Mouse (Mus musculus) lung, embryonic 15.5 days (tissue): Measurements from ENCODE around the gene Bnc2. TPM values are rescaled to one million over a fixed set of nuclear protein-coding genes. Genes with fewer than 3 reads are reported as not detected.

ENCODE experiments used
- ATAC-seq: fragments of 200-750 bp; cut with Nextera tagmentation; 2 replicates; pipeline ENCODE4 v1.8.0; 2017; ENCODE audit warnings: moderate number of reproducible peaks, borderline replicate concordance; ENCODE audit not compliant: low FRiP score, low TSS enrichment; ENCODE audit errors: extremely low read depth
- H3K27ac ChIP-seq: fragments of 300-500 bp; sonication (generic); 2 replicates; pipeline ENCODE4 v1.5.1; 2015; ENCODE audit warnings: moderate library complexity, mild to moderate bottlenecking, inconsistent platforms
- H3K27me3 ChIP-seq: fragments of 300-500 bp; sonication (generic); 2 replicates; pipeline ENCODE4 v1.6.1; 2015; ENCODE audit warnings: inconsistent platforms
- H3K36me3 ChIP-seq: fragments of 300-500 bp; sonication (generic); 2 replicates; pipeline ENCODE4 v1.6.1; 2015; ENCODE audit warnings: inconsistent platforms
- H3K4me1 ChIP-seq: fragments of 300-500 bp; sonication (generic); 2 replicates; pipeline ENCODE4 v1.6.1; 2015; ENCODE audit warnings: inconsistent platforms
- H3K4me2 ChIP-seq: fragments of 300-500 bp; sonication (generic); 2 replicates; pipeline ENCODE4 v1.6.1; 2015; ENCODE audit warnings: inconsistent platforms, mild to moderate bottlenecking, moderate library complexity
- H3K4me3 ChIP-seq: fragments of 300-500 bp; sonication (generic); 2 replicates; pipeline ENCODE4 v1.5.1; 2015; ENCODE audit warnings: mild to moderate bottlenecking, inconsistent platforms
- H3K9ac ChIP-seq: fragments of 300-500 bp; sonication (generic); 2 replicates; pipeline ENCODE4 v1.6.1; 2015; ENCODE audit warnings: inconsistent platforms
- H3K9me3 ChIP-seq: fragments of 300-500 bp; sonication (generic); 2 replicates; pipeline ENCODE4 v1.6.1; 2016; ENCODE audit warnings: inconsistent platforms
- WGBS: fragments of 180-500 bp; shearing (Covaris S2); methylation state at CpG from one replicate; pipeline ENCODE4 v1.1.7; 2015; 5-methylcytosine and 5-hydroxymethylcytosine counted together
- polyA plus RNA-seq: library from polyadenylated mRNA; unstranded; fragments of >200 nt; fragmentation: Nextera tagmentation; extraction: Ambion mirVana; gene quantifications from 2 replicates; pipeline ENCODE4 v1.2.1, GENCODE M21; 2015

The Bnc2 gene
- polyA plus RNA-seq, 1 experiment from 2014 or later: 5.8 TPM

DNA sequence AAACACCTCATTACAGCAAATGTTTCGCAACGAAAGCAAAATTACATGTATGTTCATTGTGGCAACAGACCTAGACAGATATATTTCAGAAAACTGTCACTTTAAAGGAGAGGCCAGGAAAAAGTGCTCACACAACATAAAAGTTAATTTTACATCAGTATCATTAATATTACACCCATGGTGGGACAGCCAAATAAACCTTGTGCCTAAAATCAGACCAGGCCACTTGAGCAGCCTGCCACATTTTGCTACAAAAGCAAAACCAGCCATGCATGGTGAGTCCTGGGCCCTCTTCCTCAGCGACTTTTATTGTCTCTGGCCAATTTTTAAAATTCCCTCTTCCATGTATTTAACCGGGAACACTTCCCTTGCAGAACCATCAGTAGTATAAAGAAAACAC lies 221.5 kb downstream of the Bnc2 start:
- Histone ChIP-seq H3K4me2 (no peak overlapping the region), H3K27me3 (no peaks in the 10 kb centered on the region), H3K36me3 (no peaks in the 10 kb centered on the region), H3K9me3 (no peaks in the 10 kb centered on the region), H3K9ac (no peak overlapping the region), H3K27ac (no peak overlapping the region), H3K4me1 (peaks cover 13% of the 10 kb centered on the region), H3K4me3 (no peak overlapping the region)
- 78% methylated on average over 4 of the region's 4 CpGs for WGBS
- no peak for ATAC-seq

DNA sequence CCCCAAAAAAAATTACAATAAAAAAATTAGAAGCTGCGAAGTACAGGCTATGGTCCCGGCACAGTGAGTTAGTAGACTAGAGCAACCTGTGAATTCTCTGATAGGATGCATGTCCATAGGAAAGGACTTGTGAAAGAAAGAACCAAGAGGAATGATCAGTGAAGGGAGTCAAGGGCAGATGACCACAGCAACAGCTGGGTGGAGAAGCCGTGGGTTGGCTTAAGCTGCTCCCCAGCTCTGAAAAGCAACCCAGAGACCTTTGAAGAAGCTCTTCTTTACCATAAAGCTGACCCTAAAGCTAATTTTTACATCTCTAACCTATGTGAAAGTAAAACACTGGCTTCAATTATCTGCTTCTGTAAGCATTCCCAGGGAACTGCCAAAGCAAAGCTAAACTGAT lies 222.4 kb downstream of the Bnc2 start:
- no peak overlapping the region for H3K9ac ChIP-seq
- no peak overlapping the region for H3K27ac ChIP-seq
- no peaks in the 10 kb centered on the region for H3K9me3 ChIP-seq
- peaks cover 10% of the 10 kb centered on the region for H3K4me1 ChIP-seq
- no peak for ATAC-seq
- no peaks in the 10 kb centered on the region for H3K27me3 ChIP-seq
- 87% methylated on average over 3 of the region's 3 CpGs for WGBS
- no peak overlapping the region for H3K4me2 ChIP-seq
- H3K4me3 ChIP-seq: no peak overlapping the region
- H3K36me3 ChIP-seq: no peaks in the 10 kb centered on the region

DNA sequence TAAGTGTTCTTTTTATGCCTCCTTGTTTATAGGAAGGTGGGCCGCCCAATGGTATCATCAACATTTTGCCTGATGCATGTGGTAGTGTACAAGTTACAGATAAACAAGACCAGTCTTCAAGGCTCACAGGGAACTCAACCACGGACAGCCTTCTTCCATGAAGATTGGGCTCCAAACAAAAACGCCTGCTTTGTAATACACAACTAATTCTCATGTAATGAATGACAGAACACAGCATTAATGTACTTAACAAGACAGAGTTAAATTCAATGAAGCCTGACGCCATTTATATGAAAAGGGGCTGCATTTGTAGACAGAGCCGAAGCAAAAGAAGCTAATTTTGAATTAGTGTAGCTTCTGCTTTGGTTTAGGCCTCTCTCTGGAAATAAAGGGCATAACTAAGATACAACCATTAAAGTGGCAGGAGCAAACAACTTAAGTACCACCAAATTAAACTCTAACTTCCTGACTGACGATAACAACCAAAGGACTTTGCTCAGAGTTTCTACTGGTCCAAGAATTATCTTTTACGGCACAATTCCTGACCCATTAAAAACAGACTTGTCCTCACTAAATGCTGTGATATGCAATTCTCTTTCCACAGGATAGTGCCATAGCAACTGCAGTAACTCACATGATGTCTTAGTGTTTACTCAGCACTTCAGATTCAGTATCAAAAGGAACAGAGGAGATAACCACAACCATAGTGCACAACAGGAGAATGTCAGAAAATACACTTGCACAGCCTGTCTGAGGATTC lies 225.6 kb downstream of the Bnc2 start:
- no peaks in the 10 kb centered on the region for H3K4me1 ChIP-seq
- no peak overlapping the region for H3K4me2 ChIP-seq
- no peak for ATAC-seq
- H3K9ac ChIP-seq: no peak overlapping the region
- H3K4me3 ChIP-seq: no peak overlapping the region
- H3K27me3 ChIP-seq: no peaks in the 10 kb centered on the region
- no peaks in the 10 kb centered on the region for H3K9me3 ChIP-seq
- 63% methylated on average over 7 of the region's 7 CpGs for WGBS
- H3K27ac ChIP-seq: no peak overlapping the region
- no peaks in the 10 kb centered on the region for H3K36me3 ChIP-seq

DNA sequence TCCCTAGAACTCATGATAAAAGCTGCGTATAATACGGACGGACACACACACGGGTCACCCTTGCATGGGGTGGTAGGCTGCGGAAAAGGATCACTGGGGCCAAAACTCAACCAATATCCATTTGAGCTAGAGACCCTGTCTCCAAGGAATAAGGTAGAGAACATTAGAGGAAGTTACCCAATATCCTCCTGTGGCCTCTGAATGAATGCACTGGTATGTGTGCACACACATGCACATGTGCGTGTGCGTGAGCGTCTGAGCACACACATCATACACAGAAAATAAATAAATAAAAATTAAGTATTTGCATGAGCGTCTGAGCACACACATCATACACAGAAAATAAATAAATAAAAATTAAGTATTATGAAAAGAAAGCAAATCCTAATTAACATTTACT lies 241.8 kb downstream of the Bnc2 start:
- 96% methylated on average over 9 of the region's 9 CpGs for WGBS
- Histone ChIP-seq H3K9me3 (no peaks in the 10 kb centered on the region), H3K4me3 (no peak overlapping the region), H3K36me3 (no peaks in the 10 kb centered on the region), H3K9ac (no peak overlapping the region), H3K4me1 (no peaks in the 10 kb centered on the region), H3K27me3 (no peaks in the 10 kb centered on the region), H3K4me2 (no peak overlapping the region), H3K27ac (no peak overlapping the region)
- no peak for ATAC-seq

DNA sequence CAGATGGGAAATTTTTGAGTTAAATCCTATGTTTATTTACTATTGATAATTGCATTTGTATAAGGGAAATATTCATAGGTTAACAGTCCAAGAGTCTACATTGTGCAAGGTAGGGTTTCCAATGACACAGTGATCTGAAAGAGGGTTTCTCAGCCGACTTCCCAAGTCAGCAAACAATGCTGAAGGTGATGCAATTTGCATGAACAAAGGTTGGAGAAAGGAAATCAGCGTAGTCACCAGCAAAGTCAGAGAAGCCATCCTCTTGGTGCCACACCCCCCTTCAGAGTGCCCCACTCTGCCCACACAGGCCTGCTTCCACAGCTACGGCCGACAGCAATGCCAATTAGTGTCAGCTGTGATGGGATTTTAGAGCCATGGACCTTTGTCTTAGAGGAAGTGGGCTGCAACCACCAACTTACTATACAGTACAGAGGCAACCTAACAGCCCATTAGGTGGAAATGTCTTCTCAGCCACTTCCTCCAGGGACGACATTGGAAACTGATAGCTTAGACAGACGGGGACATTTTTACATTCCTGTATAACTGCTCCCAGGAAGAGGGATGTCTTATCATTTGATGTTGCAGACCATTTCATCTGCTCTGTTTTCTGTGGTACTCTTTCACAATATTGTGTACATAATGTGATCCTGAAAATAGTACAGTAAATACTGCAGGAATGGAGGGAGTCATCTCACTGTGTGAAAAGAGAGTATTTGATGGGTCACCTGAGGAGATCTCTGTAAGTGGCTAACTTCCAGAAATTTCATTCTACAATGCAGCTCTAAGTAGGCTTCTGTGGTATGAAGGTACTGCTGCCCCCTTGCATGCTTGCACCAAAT lies 243.2 kb downstream of the Bnc2 start:
- no peak overlapping the region for H3K27ac ChIP-seq
- no peaks in the 10 kb centered on the region for H3K27me3 ChIP-seq
- no peaks in the 10 kb centered on the region for H3K9me3 ChIP-seq
- ATAC-seq: no peak; the same call in 1 of the 2 replicates
- 0 out of 2 replicates have a peak, but pooled peaks cover 4% of the 10 kb centered on the region for H3K4me1 ChIP-seq
- H3K9ac ChIP-seq: no peak overlapping the region
- H3K36me3 ChIP-seq: no peaks in the 10 kb centered on the region
- WGBS: 49% methylated on average over 6 of the region's 6 CpGs
- H3K4me2 ChIP-seq: no peak overlapping the region
- no peak overlapping the region for H3K4me3 ChIP-seq

DNA sequence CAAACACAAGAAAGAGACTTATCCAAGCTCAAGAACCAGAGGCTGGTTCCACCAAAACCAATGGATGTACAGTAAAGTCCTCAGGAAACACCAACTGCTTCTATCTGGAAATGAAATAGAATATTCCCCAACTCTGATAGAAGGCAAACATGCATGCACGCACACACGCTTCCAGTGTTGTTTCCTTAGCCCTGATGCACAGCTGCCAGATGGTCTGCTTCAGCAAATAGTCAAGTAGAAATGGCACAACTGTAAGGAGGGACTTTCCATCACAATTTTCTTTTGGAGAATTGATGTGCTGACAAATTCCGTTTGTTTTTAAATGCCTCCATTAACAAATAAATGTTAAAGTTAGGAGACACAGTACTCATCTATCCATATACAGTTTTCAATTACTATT lies 247.1 kb downstream of the Bnc2 start:
- Histone ChIP-seq H3K27ac (no peak overlapping the region), H3K27me3 (no peaks in the 10 kb centered on the region), H3K36me3 (no peaks in the 10 kb centered on the region), H3K9ac (no peak overlapping the region), H3K9me3 (no peaks in the 10 kb centered on the region), H3K4me2 (no peak overlapping the region), H3K4me3 (no peak overlapping the region), H3K4me1 (0 out of 2 replicates have a peak, but pooled peaks cover 4% of the 10 kb centered on the region)
- WGBS: 45% methylated on average over 3 of the region's 3 CpGs
- no peak; the same call in 1 of the 2 replicates for ATAC-seq

DNA sequence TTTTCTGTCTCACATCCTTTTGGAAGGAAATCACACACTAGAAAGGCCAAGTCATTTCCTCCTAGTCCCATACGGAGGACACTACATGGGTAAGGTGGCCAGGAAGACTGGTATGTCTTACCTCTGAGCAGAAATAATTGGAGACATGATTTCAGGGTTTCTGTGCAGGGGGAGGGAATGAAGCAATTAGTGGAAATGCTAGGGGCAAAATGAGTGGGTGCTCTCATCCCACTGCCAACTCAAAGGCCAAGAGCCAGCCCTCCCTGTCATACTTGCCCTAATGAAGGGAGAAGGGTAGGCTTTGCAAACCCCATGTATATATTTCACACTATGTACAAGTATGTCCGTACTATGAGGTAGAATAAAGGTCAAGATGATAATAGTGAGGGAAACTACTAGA lies 263.6 kb downstream of the Bnc2 start:
- no peak overlapping the region for H3K9ac ChIP-seq
- H3K9me3 ChIP-seq: no peaks in the 10 kb centered on the region
- H3K4me2 ChIP-seq: no peak overlapping the region
- peaks cover 11% of the 10 kb centered on the region; the same call in 1 of the 2 replicates for H3K4me1 ChIP-seq
- no peak overlapping the region for H3K27ac ChIP-seq
- no peaks in the 10 kb centered on the region for H3K36me3 ChIP-seq
- no peak for ATAC-seq
- WGBS: 72% methylated on average over 2 of the region's 2 CpGs
- no peak overlapping the region for H3K4me3 ChIP-seq
- no peaks in the 10 kb centered on the region for H3K27me3 ChIP-seq

DNA sequence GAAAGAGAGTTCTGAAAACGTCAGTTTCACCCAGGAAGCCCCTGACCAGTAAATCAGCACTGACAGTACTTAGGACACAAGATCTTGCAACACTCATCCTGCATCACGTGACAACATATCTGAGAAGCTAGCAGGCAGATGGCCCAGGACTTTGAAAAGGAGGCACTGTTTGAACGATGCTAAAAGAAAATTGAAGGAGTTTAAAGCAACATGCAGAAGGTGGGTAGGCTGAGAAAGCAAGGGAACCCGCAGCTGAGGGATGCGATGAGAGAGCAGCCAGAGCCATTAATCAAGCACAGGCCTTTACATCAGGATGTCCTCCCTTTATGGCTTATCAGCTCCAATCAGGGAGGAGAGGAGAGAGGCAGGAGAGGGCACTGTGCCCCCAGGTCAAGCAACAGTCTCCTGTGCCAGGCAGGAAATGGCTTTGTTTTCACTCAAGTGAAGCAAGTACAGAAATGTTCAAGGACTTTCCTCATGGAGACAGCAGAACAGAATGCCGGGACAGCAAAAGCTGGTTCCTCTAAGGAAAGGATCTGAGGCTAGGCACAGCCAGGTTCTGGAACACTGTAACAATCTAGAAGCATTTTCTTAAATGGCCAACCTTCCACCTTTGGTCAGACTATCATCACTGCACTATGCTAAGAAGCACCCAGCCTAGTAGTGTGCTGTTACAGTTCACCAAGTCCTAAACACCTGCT lies 267.6 kb downstream of the Bnc2 start:
- WGBS: 24% methylated on average over 6 of the region's 6 CpGs
- Histone ChIP-seq H3K36me3 (no peaks in the 10 kb centered on the region), H3K27ac (no peak overlapping the region), H3K9me3 (no peaks in the 10 kb centered on the region), H3K27me3 (no peaks in the 10 kb centered on the region), H3K4me2 (no peak overlapping the region), H3K4me1 (peaks cover 11% of the 10 kb centered on the region; the same call in 1 of the 2 replicates), H3K9ac (no peak overlapping the region), H3K4me3 (no peak overlapping the region)
- no peak; the same call in 1 of the 2 replicates for ATAC-seq

DNA sequence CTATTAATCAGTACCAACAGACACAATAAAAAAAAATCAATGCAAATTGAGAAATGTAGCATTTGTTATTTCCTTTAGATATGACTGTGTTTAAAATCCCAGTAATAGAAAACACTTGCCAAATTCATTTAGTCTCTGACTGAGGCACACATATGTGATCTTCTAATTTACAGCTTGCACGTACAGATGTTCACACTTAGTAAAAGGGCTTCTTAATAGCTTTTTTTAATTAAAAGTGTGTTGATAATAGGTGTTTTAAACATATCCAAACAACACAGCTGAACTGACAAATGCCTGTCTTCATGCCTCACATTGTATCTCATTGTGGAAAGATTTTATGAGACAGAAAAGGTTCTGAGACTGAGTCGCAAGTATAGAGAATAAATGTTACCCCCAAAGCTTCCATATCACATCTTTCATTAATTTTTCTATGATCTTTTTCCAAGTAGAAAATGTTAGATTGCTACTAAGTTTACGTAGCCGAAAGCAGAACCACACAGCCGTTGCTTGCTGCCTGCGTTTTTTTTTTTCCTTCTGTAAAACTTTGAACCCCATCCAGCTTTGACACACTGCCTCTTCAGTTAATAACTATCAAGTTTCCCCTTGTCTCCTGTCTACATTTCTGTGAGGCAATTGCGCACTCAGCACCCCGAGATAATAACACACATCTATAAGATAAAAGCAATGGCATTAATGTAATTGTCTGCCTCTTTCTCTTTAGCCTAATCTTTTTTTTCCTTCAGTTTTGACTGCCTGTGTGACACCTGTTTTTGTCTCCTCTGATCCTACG lies 271.5 kb downstream of the Bnc2 start:
- Histone ChIP-seq H3K36me3 (no peaks in the 10 kb centered on the region), H3K27ac (no peak overlapping the region), H3K27me3 (no peaks in the 10 kb centered on the region), H3K9me3 (no peaks in the 10 kb centered on the region), H3K4me1 (peaks cover 11% of the 10 kb centered on the region; the same call in 1 of the 2 replicates), H3K4me2 (no peak overlapping the region), H3K9ac (no peak overlapping the region), H3K4me3 (no peak overlapping the region)
- 33% methylated on average over 9 of the region's 9 CpGs for WGBS
- no peak for ATAC-seq

DNA sequence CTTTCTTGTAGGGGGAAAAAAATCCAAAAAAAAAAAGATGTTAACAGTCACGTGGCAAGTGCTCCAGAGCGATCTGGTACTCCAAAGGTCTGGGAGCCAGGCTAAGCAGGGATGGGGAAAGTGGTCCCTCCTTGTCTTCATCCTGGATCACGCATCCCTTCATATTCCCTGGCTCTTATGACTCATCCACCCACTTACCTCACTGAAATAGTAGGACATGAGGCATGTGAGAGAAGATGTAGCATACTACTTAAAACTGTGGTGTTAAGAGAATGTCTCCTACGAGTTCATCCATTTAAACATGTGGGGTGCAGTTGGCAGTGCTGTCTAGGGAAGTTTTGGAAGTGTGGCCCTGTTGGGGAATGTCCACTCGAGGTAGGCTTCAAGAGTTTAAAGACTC lies 286.1 kb downstream of the Bnc2 start:
- H3K27me3 ChIP-seq: no peaks in the 10 kb centered on the region
- no peaks in the 10 kb centered on the region for H3K9me3 ChIP-seq
- H3K4me1 ChIP-seq: 0 out of 2 replicates have a peak, but pooled peaks cover 4% of the 10 kb centered on the region
- H3K9ac ChIP-seq: no peak overlapping the region
- no peak for ATAC-seq
- no peak overlapping the region for H3K4me3 ChIP-seq
- no peaks in the 10 kb centered on the region for H3K36me3 ChIP-seq
- H3K4me2 ChIP-seq: no peak overlapping the region
- 85% methylated on average over 5 of the region's 5 CpGs for WGBS
- no peak overlapping the region for H3K27ac ChIP-seq

DNA sequence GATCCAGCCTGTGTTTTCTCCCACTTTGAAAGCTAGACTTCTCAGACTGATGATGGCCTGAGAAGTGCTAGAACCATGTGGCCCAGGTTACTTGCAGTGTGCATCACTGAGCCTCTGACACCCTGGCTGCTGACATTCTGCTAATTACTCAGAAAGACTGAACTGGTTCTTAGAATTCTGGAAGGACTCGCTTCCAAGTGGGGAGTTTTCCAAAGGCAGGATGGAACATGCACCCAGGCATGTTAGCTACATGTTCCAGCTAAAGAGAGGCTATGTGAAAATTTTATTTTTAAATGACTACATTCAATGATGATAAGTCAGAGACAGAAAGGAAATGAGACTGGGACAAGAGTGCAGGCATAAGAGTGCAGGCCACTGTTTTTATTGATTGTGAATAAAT lies 289.9 kb downstream of the Bnc2 start:
- WGBS: 84% methylated on average over 1 of the region's 1 CpGs
- no peak for ATAC-seq

More for the DNA sequence above, 289.9 kb downstream of the Bnc2 start:
- Histone ChIP-seq H3K4me2 (no peak overlapping the region), H3K9ac (no peak overlapping the region), H3K36me3 (no peaks in the 10 kb centered on the region), H3K9me3 (no peaks in the 10 kb centered on the region), H3K4me1 (no peaks in the 10 kb centered on the region), H3K27me3 (no peaks in the 10 kb centered on the region), H3K4me3 (no peak overlapping the region), H3K27ac (no peak overlapping the region)
